Mouse (Mus musculus): ENCODE results near the gene Coro7.
"Not testable (repeated sequence)": the region's sequence is repeated elsewhere in the genome, so short reads cannot be mapped to it uniquely, and the experiment has no call there.

The Coro7 gene

GRCm38 (mm10) chr16:4682628-4683179 lies 3.1 kb upstream of the Coro7 start:
- no peak for DNase-seq (ENCODE audit: low spot score in 2 of 2)

GRCm38 (mm10) chr16:4680922-4681455 lies 1.4 kb upstream of the Coro7 start:
- DNase-seq (ENCODE audit: low spot score in 2 of 2), result not testable (repeated sequence)

- DNase-seq (ENCODE audit: low spot score in 2 of 2), result no peak
Measured at GRCm38 (mm10) chr16:4678080-4678479, 1.5 kb downstream of the Coro7 start.

- no peak for DNase-seq (ENCODE audit: low spot score in 2 of 2)
Measured at GRCm38 (mm10) chr16:4676836-4677235, 2.7 kb downstream of the Coro7 start.

GRCm38 (mm10) chr16:4674091-4674490 lies 5.5 kb downstream of the Coro7 start:
- no peak for DNase-seq (ENCODE audit: low spot score in 2 of 2)

- DNase-seq (ENCODE audit: low spot score in 2 of 2), result no peak
Measured at GRCm38 (mm10) chr16:4670317-4670716, 9.3 kb downstream of the Coro7 start.

- DNase-seq (ENCODE audit: low spot score in 2 of 2), result peak; percentile 63 to 72
Measured at GRCm38 (mm10) chr16:4667190-4667808, 12.3 kb downstream of the Coro7 start.

GRCm38 (mm10) chr16:4665726-4666125 lies 13.9 kb downstream of the Coro7 start:
- no peak for DNase-seq (ENCODE audit: low spot score in 2 of 2)

GRCm38 (mm10) chr16:4663806-4664205 lies 15.8 kb downstream of the Coro7 start:
- DNase-seq (ENCODE audit: low spot score in 2 of 2), result no peak

GRCm38 (mm10) chr16:4661605-4662004 lies 18.0 kb downstream of the Coro7 start:
- DNase-seq (ENCODE audit: low spot score in 2 of 2), result no peak

GRCm38 (mm10) chr16:4659326-4659725 lies 20.3 kb downstream of the Coro7 start:
- no peak for DNase-seq (ENCODE audit: low spot score in 2 of 2)

- DNase-seq (ENCODE audit: low spot score in 2 of 2), result no peak
Measured at GRCm38 (mm10) chr16:4658781-4659245, 20.8 kb downstream of the Coro7 start.

- no peak for DNase-seq (ENCODE audit: low spot score in 2 of 2)
Measured at GRCm38 (mm10) chr16:4656571-4657081, 23.0 kb downstream of the Coro7 start.

GRCm38 (mm10) chr16:4655764-4656570 lies 23.6 kb downstream of the Coro7 start:
- no peak for DNase-seq (ENCODE audit: low spot score in 2 of 2)

- DNase-seq (ENCODE audit: low spot score in 2 of 2), result no peak
Measured at GRCm38 (mm10) chr16:4655251-4655734, 24.3 kb downstream of the Coro7 start.

GRCm38 (mm10) chr16:4654706-4655105 lies 24.9 kb downstream of the Coro7 start:
- no peak for DNase-seq (ENCODE audit: low spot score in 2 of 2)

GRCm38 (mm10) chr16:4652707-4653416 lies 26.7 kb downstream of the Coro7 start:
- DNase-seq (ENCODE audit: low spot score in 2 of 2), result no peak

- no peak for DNase-seq (ENCODE audit: low spot score in 2 of 2)
Measured at GRCm38 (mm10) chr16:4651624-4652023, 28.0 kb downstream of the Coro7 start.

GRCm38 (mm10) chr16:4651081-4651480 lies 28.5 kb downstream of the Coro7 start:
- no peak for DNase-seq (ENCODE audit: low spot score in 2 of 2)

GRCm38 (mm10) chr16:4650161-4650560 lies 29.4 kb downstream of the Coro7 start:
- no peak for DNase-seq (ENCODE audit: low spot score in 2 of 2)

GRCm38 (mm10) chr16:4649692-4650091 lies 29.9 kb downstream of the Coro7 start:
- no peak for DNase-seq (ENCODE audit: low spot score in 2 of 2)
